Mouse (Mus musculus) yolk sac, embryonic 10.5 days (tissue): ENCODE measurements around the gene Tmem59l.

Source experiments
- DNase-seq: peaks from one replicate; pipeline ENCODE4 v3.0.0-alpha.2; 2017; ENCODE audit warnings: low spot score

Tmem59l gene

GRCm38 (mm10) chr8:70460606-70461005 is 26.6 kb downstream of the Tmem59l start:
- no peak for DNase-seq

- no peak for DNase-seq
Observed at GRCm38 (mm10) chr8:70460199-70460598, 27.0 kb downstream of the Tmem59l start.

GRCm38 (mm10) chr8:70459636-70460035 is 27.5 kb downstream of the Tmem59l start:
- no peak for DNase-seq

- DNase-seq: no peak
Observed at GRCm38 (mm10) chr8:70458462-70458861, 28.7 kb downstream of the Tmem59l start.

GRCm38 (mm10) chr8:70457882-70458281 is 29.3 kb downstream of the Tmem59l start:
- no peak for DNase-seq

GRCm38 (mm10) chr8:70456996-70457395 is 30.2 kb downstream of the Tmem59l start:
- DNase-seq: no peak

GRCm38 (mm10) chr8:70453852-70454251 is 33.3 kb downstream of the Tmem59l start:
- DNase-seq: no peak

- no peak for DNase-seq
Observed at GRCm38 (mm10) chr8:70452196-70452966, 34.8 kb downstream of the Tmem59l start.

GRCm38 (mm10) chr8:70447639-70448420 is 39.3 kb downstream of the Tmem59l start:
- DNase-seq: no peak

- DNase-seq: no peak
Observed at GRCm38 (mm10) chr8:70445988-70446387, 41.2 kb downstream of the Tmem59l start.

GRCm38 (mm10) chr8:70443326-70443725 is 43.8 kb downstream of the Tmem59l start:
- no peak for DNase-seq

GRCm38 (mm10) chr8:70441565-70441964 is 45.6 kb downstream of the Tmem59l start:
- DNase-seq: no peak

- no peak for DNase-seq
Observed at GRCm38 (mm10) chr8:70440246-70440645, 46.9 kb downstream of the Tmem59l start.

- DNase-seq: no peak
Observed at GRCm38 (mm10) chr8:70439848-70440179, 47.3 kb downstream of the Tmem59l start.

GRCm38 (mm10) chr8:70439055-70439847 is 47.9 kb downstream of the Tmem59l start, which contains the start of gene Crtc1:
Crtc1 (minus strand) TSS chr8:70439579.
- peak; percentile 96 for DNase-seq

GRCm38 (mm10) chr8:70438423-70438822 is 48.7 kb downstream of the Tmem59l start:
- no peak for DNase-seq

- DNase-seq: no peak
Observed at GRCm38 (mm10) chr8:70435156-70435555, 52.0 kb downstream of the Tmem59l start.
